Mouse (Mus musculus): ENCODE data around the gene Mras. TPM values are rescaled to one million over a fixed set of nuclear protein-coding genes. Genes with fewer than 3 reads are reported as not detected.
A peak's percentile ranks its signal among the peaks of the same experiment; 100 is the strongest.

The Mras gene
- polyA plus RNA-seq, 1 experiment from 2014 or later = 11.9 TPM

DNA sequence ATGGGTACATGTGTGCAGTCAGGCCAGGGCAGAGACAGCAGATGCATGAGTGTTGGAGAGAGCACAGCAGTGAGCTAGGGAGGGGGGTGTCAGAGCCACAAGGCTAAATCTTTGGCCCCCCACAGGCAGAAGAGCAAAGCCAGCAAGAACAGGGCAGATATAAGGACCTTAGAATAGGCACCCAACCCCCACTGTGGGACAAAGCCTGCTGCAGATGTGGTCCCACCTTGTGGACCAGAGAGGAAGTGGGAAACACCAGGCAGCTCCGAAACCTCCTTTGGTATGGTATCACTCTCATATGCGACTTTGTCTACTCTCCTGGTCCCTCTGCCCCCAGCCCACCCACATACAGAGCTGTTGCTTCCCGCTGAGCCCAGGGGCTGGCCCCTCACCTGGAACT lies 15.3 kb downstream of the Mras start:
- Histone ChIP-seq H3K4me1 (peaks cover 55% of the 10 kb centered on the region), H3K27ac (0 out of 2 replicates have a peak overlapping the region, but pooled peaks have one; percentile 10), H3K36me3 (no peaks in the 10 kb centered on the region), H3K9me3 (replicated peaks) (no peaks in the 10 kb centered on the region), H3K27me3 (ENCODE audit: low read depth, poor library complexity, severe bottlenecking) (no peaks in the 10 kb centered on the region), H3K4me3 (no peak overlapping the region)
- no peak for DNase-seq (ENCODE audit: low spot score)
- 69% methylated on average over 3 of the region's 3 CpGs for WGBS

- Histone ChIP-seq H3K9me3 (replicated peaks) (no peaks in the 10 kb centered on the region), H3K4me3 (no peak overlapping the region), H3K27me3 (ENCODE audit: low read depth, poor library complexity, severe bottlenecking) (no peaks in the 10 kb centered on the region), H3K4me1 (peaks cover 54% of the 10 kb centered on the region), H3K27ac (no peak overlapping the region), H3K36me3 (no peaks in the 10 kb centered on the region)
- no peak for DNase-seq (ENCODE audit: low spot score)
- 90% methylated on average over 8 of the region's 8 CpGs for WGBS
Measured at GRCm38 (mm10) chr9:99419951-99420701, 17.1 kb downstream of the Mras start.

- Histone ChIP-seq H3K27ac (no peak overlapping the region), H3K27me3 (ENCODE audit: low read depth, poor library complexity, severe bottlenecking) (no peaks in the 10 kb centered on the region), H3K4me1 (peaks cover 37% of the 10 kb centered on the region), H3K36me3 (no peaks in the 10 kb centered on the region), H3K4me3 (no peak overlapping the region), H3K9me3 (replicated peaks) (no peaks in the 10 kb centered on the region)
- DNase-seq (ENCODE audit: low spot score) = no peak
- WGBS = 76% methylated on average over 5 of the region's 5 CpGs
Measured at GRCm38 (mm10) chr9:99418377-99418776, 18.8 kb downstream of the Mras start.

GRCm38 (mm10) chr9:99417288-99417846 lies 19.8 kb downstream of the Mras start:
- no peak for DNase-seq (ENCODE audit: low spot score)
- Histone ChIP-seq H3K9me3 (replicated peaks) (no peaks in the 10 kb centered on the region), H3K4me1 (peaks cover 31% of the 10 kb centered on the region), H3K4me3 (no peak overlapping the region), H3K36me3 (no peaks in the 10 kb centered on the region), H3K27me3 (ENCODE audit: low read depth, poor library complexity, severe bottlenecking) (no peaks in the 10 kb centered on the region), H3K27ac (no peak overlapping the region)
- WGBS = 85% methylated on average over 4 of the region's 4 CpGs

- WGBS = 83% methylated on average over 3 of the region's 3 CpGs
Measured at GRCm38 (mm10) chr9:99416809-99417208, 20.4 kb downstream of the Mras start.

DNA sequence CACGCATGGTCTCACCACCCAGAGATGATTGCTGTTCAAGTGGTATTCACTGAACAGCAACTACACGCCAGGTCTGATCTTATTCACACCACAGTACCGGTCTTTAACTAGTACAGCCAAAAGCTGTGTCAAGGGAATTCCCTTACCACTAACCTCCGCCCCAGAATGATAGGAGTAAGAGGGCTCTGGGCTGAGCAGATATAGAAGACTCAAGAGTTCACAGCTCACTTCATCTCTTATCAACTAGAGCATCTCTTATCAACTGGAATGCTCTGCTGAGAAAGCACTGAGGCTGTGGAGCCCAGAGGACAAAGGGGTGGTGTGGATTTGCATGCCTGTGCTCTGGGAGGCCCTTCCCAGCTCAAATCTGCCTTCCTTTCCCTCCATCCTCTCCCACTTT lies 25.4 kb downstream of the Mras start:
- Histone ChIP-seq H3K27me3 (ENCODE audit: low read depth, poor library complexity, severe bottlenecking) (no peaks in the 10 kb centered on the region), H3K36me3 (no peaks in the 10 kb centered on the region), H3K27ac (no peak overlapping the region), H3K9me3 (replicated peaks) (no peaks in the 10 kb centered on the region), H3K4me3 (no peak overlapping the region), H3K4me1 (peaks cover 4% of the 10 kb centered on the region)
- DNase-seq (ENCODE audit: low spot score) = no peak
- 90% methylated on average over 4 of the region's 4 CpGs for WGBS

More at GRCm38 (mm10) chr9:99416809-99417208, 20.4 kb downstream of the Mras start:
- Histone ChIP-seq H3K36me3 (no peaks in the 10 kb centered on the region), H3K27ac (0 out of 2 replicates have a peak overlapping the region, but pooled peaks have one; percentile 2), H3K9me3 (replicated peaks) (no peaks in the 10 kb centered on the region), H3K27me3 (ENCODE audit: low read depth, poor library complexity, severe bottlenecking) (no peaks in the 10 kb centered on the region), H3K4me3 (no peak overlapping the region), H3K4me1 (peaks cover 26% of the 10 kb centered on the region)
- no peak for DNase-seq (ENCODE audit: low spot score)

GRCm38 (mm10) chr9:99411093-99411492 lies 26.1 kb downstream of the Mras start:
- WGBS = 95% methylated on average over 5 of the region's 5 CpGs

GRCm38 (mm10) chr9:99409280-99409679 lies 27.9 kb downstream of the Mras start:
- no peak for DNase-seq (ENCODE audit: low spot score)
- H3K27me3 ChIP-seq (ENCODE audit: low read depth, poor library complexity, severe bottlenecking) = no peaks in the 10 kb centered on the region
- no peak overlapping the region for H3K27ac ChIP-seq
- no peaks in the 10 kb centered on the region for H3K36me3 ChIP-seq
- WGBS = 84% methylated on average over 3 of the region's 3 CpGs
- no peak overlapping the region for H3K4me3 ChIP-seq
- no peaks in the 10 kb centered on the region for H3K9me3 ChIP-seq (replicated peaks)
- no peaks in the 10 kb centered on the region for H3K4me1 ChIP-seq

More at GRCm38 (mm10) chr9:99411093-99411492, 26.1 kb downstream of the Mras start:
- Histone ChIP-seq H3K4me3 (no peak overlapping the region), H3K4me1 (no peaks in the 10 kb centered on the region), H3K9me3 (replicated peaks) (no peaks in the 10 kb centered on the region), H3K27ac (no peak overlapping the region), H3K27me3 (ENCODE audit: low read depth, poor library complexity, severe bottlenecking) (no peaks in the 10 kb centered on the region), H3K36me3 (no peaks in the 10 kb centered on the region)
- no peak for DNase-seq (ENCODE audit: low spot score)

DNA sequence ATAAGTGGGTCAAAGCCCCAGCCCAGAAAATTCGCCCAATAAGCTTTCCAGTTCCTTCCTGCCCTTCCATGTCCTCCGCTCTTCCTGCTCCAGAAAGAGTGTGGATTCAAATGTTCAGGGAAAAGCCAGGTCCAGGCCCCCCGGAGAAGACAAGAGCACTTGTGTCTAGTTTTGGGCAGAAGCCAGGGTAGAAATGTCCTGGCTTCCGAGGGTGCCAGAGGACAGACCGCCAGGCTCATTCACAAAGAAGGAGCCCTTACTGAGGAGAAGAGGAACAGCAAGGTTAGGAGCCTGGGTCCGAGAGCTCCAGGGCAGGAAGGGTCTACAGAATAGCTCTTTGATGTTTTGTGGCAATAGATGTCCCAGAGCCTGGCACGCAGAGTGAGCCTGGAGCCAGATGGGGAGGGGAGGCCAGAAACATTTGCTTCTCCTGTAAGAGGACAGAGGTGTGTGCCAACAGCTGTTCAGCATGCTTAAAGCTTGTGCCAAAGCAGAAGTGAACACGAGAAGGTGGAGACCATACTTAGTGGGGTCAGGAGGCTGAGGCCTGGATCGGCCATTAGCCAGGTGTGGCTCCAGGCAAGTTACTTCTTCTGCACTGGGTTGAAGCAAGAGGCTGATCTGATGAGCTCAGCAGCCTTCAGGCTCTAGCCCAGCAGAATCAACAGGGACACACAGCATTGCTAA lies 35.8 kb downstream of the Mras start:
- Histone ChIP-seq H3K27me3 (ENCODE audit: low read depth, poor library complexity, severe bottlenecking) (no peaks in the 10 kb centered on the region), H3K36me3 (no peaks in the 10 kb centered on the region), H3K9me3 (replicated peaks) (no peaks in the 10 kb centered on the region), H3K4me1 (no peaks in the 10 kb centered on the region), H3K27ac (no peak overlapping the region), H3K4me3 (no peak overlapping the region)
- WGBS = 80% methylated on average over 9 of the region's 9 CpGs
- no peak for DNase-seq (ENCODE audit: low spot score)

GRCm38 (mm10) chr9:99400781-99401180 lies 36.4 kb downstream of the Mras start:
- 80% methylated on average over 6 of the region's 6 CpGs for WGBS
- Histone ChIP-seq H3K4me1 (no peaks in the 10 kb centered on the region), H3K27ac (no peak overlapping the region), H3K9me3 (replicated peaks) (no peaks in the 10 kb centered on the region), H3K4me3 (no peak overlapping the region), H3K36me3 (no peaks in the 10 kb centered on the region), H3K27me3 (ENCODE audit: low read depth, poor library complexity, severe bottlenecking) (no peaks in the 10 kb centered on the region)
- DNase-seq (ENCODE audit: low spot score) = no peak

GRCm38 (mm10) chr9:99397056-99397815 lies 39.9 kb downstream of the Mras start:
- 87% methylated on average over 13 of the region's 13 CpGs for WGBS
- H3K27ac ChIP-seq = no peak overlapping the region
- no peak for DNase-seq (ENCODE audit: low spot score)
- no peaks in the 10 kb centered on the region for H3K9me3 ChIP-seq (replicated peaks)
- H3K4me3 ChIP-seq = no peak overlapping the region
- H3K27me3 ChIP-seq (ENCODE audit: low read depth, poor library complexity, severe bottlenecking) = no peaks in the 10 kb centered on the region
- peaks cover 10% of the 10 kb centered on the region for H3K36me3 ChIP-seq
- peaks cover 7% of the 10 kb centered on the region for H3K4me1 ChIP-seq

DNA sequence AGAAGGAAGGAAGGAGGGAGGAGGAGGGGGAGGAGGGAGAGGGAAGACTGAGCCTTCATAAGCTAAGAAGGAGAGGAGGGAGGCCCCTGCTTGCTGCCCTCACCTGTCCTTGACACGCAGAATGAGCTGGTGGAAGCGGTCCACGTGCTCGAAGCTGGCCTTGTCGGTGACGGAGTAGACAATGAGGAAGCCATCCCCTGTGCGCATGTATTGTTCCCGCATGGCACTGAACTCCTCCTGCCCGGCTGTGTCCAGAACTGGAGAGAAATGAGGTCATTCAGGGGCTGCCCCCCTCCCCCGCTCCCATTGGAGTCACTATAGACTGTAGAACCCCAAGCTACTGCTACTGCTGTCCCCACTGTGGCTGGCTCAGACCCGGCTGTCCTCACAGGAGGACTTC lies 42.8 kb downstream of the Mras start:
- H3K36me3 ChIP-seq = peaks cover 16% of the 10 kb centered on the region
- DNase-seq (ENCODE audit: low spot score) = no peak
- H3K4me3 ChIP-seq = no peak overlapping the region
- no peaks in the 10 kb centered on the region for H3K27me3 ChIP-seq (ENCODE audit: low read depth, poor library complexity, severe bottlenecking)
- H3K9me3 ChIP-seq (replicated peaks) = no peaks in the 10 kb centered on the region
- H3K27ac ChIP-seq = no peak overlapping the region
- peaks cover 12% of the 10 kb centered on the region for H3K4me1 ChIP-seq
- 93% methylated on average over 11 of the region's 11 CpGs for WGBS

Measured in limb, embryonic 10.5 days (tissue).